Mouse (Mus musculus): ENCODE data around the gene Gm10073.

DNA sequence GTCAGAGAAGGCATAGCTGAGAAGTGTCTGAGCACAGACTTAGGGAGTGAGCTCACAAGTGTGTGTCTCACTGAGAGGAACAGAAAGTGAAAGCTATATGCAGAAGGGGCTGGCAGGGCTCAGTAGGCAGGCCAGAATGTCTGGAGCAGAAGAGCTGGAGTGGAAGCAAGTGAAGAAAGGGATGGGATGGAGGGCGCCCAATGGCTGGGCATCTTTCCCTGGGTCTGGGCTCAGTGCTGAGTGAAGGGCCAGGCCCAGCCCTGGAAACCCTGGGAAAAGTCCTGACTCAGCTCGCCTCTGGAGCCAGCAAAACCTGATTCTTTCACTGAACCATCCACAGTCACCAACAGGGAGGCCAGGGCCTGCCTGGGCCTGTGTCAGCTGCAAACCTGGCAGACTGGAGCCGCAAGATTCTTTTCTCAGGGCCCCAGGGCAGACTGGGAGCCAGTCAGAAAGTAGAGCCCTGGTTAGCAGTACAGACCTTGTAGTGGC lies 9.5 kb downstream of the Gm10073 start:
- TF ChIP-seq POLR2A (IDR thresholded peaks at IDR 0.05; ENCODE audit: control insufficient read depth, low read depth, low read length) = no peak
- no peak for TF ChIP-seq CTCF (IDR thresholded peaks at IDR 0.05; ENCODE audit: control insufficient read depth, insufficient read depth, insufficient replicate concordance, low read depth, low read length)

All from testis, adult 2 months (tissue).